Mouse (Mus musculus) kidney, adult 11 months (tissue): ENCODE measurements around the gene Duox1.

ENCODE experiments used
- DNase-seq: peaks from one replicate; pipeline ENCODE4 v3.0.0; 2022

Gene Duox1

DNA sequence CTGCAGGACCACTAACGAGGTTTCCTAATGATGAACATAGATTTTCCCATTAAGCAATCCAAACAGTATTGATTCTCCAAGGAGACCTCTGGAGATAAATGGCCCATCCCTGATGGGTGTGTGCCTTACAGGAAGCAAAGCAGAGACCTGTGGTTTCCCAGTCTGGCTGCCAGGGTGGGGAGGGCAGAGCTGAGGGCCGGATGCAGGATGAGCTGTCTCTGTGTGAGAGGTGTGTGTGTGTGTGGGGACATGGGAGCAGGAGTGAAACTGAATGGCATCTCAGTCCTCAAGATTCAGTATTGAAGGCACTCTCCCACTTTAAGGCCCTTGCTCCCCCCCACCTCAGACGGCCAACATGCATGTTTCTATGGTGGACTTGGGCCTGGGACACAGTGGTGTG, 40.7 kb downstream of the Duox1 start:
- DNase-seq: no peak

- no peak for DNase-seq
These were observed 44.8 kb downstream of the Duox1 start for GRCm38 (mm10) chr2:122360310-122360709.

DNA sequence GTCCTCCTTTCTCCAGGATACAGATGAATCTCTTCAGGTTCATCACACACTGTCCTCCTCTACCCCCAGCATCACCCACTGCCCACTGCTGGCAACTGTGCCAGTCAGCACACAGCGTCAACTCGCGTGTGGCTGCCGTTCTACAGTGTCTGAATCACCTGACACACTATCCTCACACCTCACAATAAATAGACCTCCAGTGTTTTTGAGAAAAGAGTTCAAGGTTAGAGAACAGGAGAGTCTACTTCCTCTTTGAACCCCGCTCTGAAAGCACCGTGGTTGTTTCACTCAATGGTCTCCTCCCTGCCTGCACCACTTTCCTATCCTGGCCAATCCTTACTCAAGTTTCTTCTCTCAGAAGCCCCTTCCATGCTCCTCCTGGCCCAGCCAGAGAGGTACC, 45.7 kb downstream of the Duox1 start:
- DNase-seq: no peak

GRCm38 (mm10) chr2:122361868-122362621, 46.6 kb downstream of the Duox1 start:
- no peak for DNase-seq

GRCm38 (mm10) chr2:122362622-122363523, 47.4 kb downstream of the Duox1 start:
- no peak for DNase-seq

DNA sequence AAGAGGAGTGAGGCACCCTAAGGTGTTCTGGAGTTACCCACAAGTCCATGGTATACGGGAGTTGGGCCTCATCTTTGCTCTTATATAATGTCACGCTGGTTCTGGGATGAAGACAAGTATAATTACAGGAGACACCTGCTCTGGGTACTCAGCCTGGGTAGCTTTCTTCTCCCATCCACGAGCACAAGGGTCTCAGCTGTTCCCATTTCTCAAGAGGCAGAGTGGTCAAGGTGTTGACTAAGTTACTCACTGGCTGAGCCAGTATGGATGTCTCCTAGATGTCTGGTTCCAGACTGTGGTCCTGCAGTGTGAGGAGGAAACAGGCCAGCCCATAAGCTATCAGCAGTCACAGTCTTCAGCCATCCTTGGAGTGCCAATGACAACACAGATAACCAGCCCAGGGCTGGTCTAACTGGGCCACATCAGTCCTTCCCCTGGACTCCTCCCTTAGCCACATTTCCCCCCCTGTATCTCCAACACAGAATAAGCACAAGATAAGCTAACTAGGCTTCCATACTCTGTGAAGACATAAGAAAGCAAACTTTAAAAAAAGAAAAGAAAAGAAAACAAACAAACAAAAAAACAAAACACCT, 49.0 kb downstream of the Duox1 start:
- DNase-seq: no peak

- DNase-seq: no peak
These were observed 49.9 kb downstream of the Duox1 start for GRCm38 (mm10) chr2:122365244-122365866.

- DNase-seq: no peak
These were observed 50.6 kb downstream of the Duox1 start for GRCm38 (mm10) chr2:122366039-122366438.

DNA sequence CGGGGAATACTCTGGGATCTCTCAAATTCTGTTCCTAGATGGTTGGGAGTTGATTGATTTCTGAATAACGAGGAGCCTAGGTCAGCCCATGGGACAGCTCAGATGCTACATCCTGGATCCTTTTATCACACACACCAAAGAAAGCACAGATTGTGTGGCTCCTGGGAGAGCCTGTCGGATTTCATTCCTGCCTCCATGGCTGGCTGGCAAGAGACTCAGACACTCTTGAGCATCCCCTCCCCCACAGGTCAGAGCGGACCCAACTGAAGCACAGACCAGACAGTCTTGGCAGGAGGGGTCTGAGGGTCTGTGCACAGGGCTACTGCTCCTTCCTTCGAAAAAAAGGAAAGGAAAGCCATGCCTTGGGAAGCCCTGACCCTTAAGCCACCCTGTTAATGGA, 51.2 kb downstream of the Duox1 start:
- DNase-seq: no peak

DNA sequence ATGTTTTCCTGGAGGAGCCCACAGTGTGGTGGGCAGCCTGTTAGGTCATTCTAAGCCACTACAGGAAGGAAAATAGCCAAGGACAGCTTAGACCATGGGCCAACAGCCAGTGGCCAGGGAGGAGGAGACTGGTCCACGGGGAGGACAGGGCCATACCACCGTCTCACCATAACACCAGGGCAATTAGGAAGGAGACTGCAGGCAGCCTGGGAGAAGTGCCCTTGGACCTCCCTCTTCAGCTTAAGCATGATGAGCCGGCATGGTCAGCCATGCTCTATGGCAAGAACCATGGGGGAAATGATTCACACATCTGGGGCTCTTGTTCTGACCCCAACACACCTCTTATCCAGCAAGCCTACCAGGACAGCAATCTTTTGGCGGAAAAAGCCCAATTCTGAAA, 51.7 kb downstream of the Duox1 start:
- no peak for DNase-seq

GRCm38 (mm10) chr2:122367701-122368080, 52.2 kb downstream of the Duox1 start:
- DNase-seq: no peak

DNA sequence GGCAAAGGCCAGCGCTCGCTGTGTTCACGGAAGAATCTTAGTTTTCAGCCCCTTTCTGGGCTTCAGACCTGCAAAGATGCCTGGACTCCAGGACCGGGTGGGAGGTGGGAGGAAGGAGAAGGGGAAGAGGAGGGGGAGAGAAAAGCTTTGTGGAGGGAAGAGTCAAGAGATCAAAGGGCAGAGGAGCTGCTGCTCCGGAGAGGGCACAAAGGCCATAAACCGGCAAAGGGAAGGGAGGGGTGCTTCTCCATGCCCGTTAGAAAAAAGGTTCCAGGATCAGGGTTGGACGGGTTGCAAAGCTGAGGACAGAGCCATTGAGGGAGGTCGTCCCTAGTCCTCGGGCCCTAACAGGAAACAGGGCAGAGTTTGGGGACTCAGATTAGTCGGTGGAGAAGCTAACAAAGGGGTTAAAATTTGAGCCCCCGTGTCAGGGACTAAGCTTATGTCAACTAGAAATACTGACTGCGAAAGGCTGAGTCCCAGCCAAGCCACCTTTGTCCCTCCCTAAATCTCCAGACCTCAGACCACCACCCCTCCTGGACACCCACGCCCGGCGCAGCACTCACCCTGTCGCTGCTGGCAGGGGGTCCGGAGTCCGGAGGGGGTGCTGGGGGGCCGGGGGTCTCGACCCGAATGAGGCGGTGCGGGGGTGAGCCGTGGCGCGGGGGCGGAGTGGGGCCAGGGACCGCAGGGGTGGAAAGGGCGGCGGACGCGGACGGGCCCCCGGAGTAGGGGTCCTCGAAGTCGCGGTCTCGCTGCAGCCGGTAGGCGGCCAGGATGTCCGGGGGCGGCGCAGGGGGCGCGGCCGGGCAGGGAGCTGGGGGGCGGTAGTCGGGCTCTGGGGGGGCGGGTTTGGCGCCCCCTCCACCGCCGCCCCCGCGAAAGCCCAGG, 52.9 kb downstream of the Duox1 start:
- DNase-seq: peak; percentile 44

- DNase-seq: peak; percentile 74
These were observed 53.7 kb downstream of the Duox1 start, which contains the start of gene Shf for GRCm38 (mm10) chr2:122368995-122369739. Shf (minus strand) TSS chr2:122369162.

- no peak for DNase-seq
These were observed 54.8 kb downstream of the Duox1 start for GRCm38 (mm10) chr2:122370101-122370750.

GRCm38 (mm10) chr2:122372067-122372466, 56.6 kb downstream of the Duox1 start:
- DNase-seq: no peak

DNA sequence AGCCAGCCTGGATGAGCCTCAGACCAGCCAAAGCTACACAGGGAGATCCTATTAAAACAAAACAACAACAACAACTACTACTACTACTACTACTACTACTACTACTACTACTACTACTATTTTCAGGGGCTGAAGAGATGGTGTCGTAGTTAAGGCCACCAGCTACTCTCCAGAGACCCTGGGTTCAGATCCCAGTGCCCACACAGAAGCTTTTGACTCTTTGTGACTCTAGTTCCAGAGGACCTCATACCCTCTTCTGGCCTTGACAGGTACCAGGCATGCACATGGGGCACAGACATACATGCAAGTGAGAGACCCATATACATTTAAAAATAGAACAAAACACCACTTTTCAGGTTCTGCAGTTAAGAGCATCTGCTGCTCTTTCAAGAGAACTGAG, 57.1 kb downstream of the Duox1 start:
- no peak for DNase-seq

GRCm38 (mm10) chr2:122374012-122374411, 58.5 kb downstream of the Duox1 start:
- no peak for DNase-seq

DNA sequence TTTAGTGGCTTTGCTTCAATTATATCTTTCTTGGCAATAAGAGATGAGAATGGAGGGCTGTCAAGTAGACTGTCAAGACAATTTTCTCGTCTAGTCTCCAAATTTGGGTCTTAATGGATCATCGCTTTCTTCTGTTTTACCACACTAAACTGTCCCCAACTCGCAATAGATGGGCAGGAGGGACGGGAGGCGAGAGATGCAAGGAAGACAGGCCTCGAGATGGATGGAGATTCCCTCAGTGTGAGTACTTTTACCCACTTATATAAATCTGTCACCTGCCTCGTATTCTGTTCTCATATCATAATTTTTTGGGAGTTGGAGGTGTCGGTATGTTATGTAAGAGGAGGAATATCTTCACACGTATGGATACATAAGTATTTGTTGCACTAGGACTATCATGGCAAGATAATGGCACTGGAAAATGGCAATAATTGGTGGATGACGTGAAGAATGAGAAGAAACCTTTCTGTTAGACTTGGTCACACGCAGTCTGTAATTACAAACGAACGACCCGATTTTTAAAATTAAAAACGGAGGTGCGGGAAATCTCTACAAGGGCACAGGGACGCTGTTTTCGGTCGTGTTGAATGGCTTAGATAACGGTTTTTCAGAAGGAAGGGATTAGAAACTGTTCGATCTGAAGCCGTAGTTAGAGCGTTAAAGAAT, 59.3 kb downstream of the Duox1 start:
- no peak for DNase-seq

DNA sequence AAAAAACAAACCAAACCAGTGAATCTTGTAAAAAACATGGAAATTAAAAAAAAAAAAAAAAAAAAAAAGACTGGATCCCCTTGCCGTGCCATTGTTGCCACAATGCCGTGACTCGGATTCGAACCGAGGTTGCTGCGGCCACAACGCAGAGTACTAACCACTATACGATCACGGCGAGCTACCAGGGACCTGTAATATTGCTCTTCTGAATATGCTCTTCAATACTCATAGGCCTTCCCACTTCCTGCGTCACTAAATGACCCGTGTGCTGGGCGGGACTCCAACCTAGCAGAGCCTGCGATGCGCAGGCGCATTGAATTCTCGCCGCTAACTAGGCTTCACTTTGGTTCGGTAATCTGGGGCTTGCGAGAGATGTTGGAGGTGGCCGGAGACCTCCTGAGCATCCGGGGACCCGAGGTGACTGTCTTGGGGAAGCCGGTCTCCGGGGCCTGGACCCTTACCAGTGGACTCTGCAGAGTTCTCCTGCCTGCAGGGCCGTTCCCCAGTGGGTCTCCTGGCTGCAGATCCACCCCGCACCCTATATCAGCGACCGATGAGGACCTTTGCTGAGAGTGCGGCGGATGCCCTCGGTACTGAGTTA, 60.0 kb downstream of the Duox1 start:
- DNase-seq: peak; percentile 95

DNA sequence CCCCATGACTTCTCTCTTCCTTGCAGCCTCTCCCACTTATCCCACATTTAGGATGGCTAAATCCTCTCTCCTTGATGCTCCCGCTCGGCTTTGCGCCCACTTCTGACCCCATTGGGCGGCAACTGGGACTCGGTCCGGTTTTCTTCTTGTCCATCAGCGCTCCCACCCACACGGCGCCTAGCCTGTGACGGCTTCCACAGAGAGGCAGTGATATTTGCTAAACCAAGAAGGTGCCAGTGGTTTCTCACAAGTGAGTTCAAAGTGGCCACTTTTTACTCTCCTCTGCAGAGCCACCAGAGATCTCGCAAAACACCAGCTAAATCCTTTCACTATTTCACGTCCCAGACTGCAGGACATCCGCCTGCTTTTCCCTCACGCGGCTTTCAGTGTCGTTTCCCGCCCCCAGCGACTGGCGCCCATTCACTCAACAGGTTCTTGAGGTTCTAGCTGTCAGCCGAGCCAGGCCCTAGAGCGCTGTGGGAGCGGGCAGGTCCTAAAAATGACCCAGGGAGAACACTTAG, 60.6 kb downstream of the Duox1 start:
- peak; percentile 39 for DNase-seq
